Mouse (Mus musculus) lung, embryonic 14.5 days (tissue): ENCODE data around the gene Arid5b. TPM values are rescaled to one million over a fixed set of nuclear protein-coding genes. Genes with fewer than 3 reads are reported as not detected.
A peak's percentile ranks its signal among the peaks of the same experiment; 100 is the strongest.

Experiments used
- ATAC-seq: fragments of 200-750 bp; cut with Nextera tagmentation; 2 replicates; pipeline ENCODE4 v1.8.0; 2017; ENCODE audit warnings: mild to moderate bottlenecking, moderate TSS enrichment, moderate library complexity; ENCODE audit not compliant: insufficient read depth
- DNase-seq: peaks from one replicate; pipeline ENCODE4 v3.0.0-alpha.2; 2015
- H3K27ac ChIP-seq: fragments of 300-500 bp; sonication (generic); 2 replicates; pipeline ENCODE4 v1.5.1; 2014; ENCODE audit warnings: low read depth, mild to moderate bottlenecking, moderate library complexity
- H3K27me3 ChIP-seq: fragments of 300-500 bp; sonication (generic); 2 replicates; pipeline ENCODE4 v1.6.1; 2014; ENCODE audit warnings: low read length, control low read depth; ENCODE audit not compliant: insufficient read depth
- H3K36me3 ChIP-seq: fragments of 300-500 bp; sonication (generic); 2 replicates; pipeline ENCODE4 v1.6.1; 2014; ENCODE audit warnings: control low read depth; ENCODE audit not compliant: insufficient read depth
- H3K4me1 ChIP-seq: fragments of 300-500 bp; sonication (generic); 2 replicates; pipeline ENCODE4 v1.6.1; 2014; ENCODE audit warnings: antibody characterized with exemption, control low read depth; ENCODE audit not compliant: insufficient read depth
- H3K4me2 ChIP-seq: fragments of 300-500 bp; sonication (generic); 2 replicates; pipeline ENCODE4 v1.6.1; 2014; ENCODE audit warnings: mild to moderate bottlenecking
- H3K4me3 ChIP-seq: fragments of 300-500 bp; sonication (generic); 2 replicates; pipeline ENCODE4 v1.5.1; 2014; ENCODE audit warnings: low read depth, low read length
- H3K9ac ChIP-seq: fragments of 300-500 bp; sonication (generic); 2 replicates; pipeline ENCODE4 v1.6.1; 2014
- H3K9me3 ChIP-seq: fragments of 300-500 bp; sonication (generic); 2 replicates; pipeline ENCODE4 v1.6.1; 2016; ENCODE audit warnings: low read depth, low read length, control low read depth
- CTCF ChIP-seq: IDR thresholded peaks from 2 replicates; pipeline ENCODE4 v1.5.1; 2016; ENCODE audit warnings: antibody characterized with exemption, low read depth
- WGBS: fragments of 180-500 bp; shearing (Covaris S2); extraction: QIAGEN DNeasy Blood & Tissue Kit; methylation state at CpG from one replicate; pipeline ENCODE4 v1.1.7; 2014; 5-methylcytosine and 5-hydroxymethylcytosine counted together
- polyA plus RNA-seq: library from polyadenylated mRNA; unstranded; fragments of >200 nt; fragmentation: Nextera tagmentation; extraction: Ambion mirVana; gene quantifications from 2 replicates; pipeline ENCODE4 v1.2.1, GENCODE M21; 2014

Gene Arid5b
- polyA plus RNA-seq, 1 experiment from 2014 or later = 41.2 TPM

DNA sequence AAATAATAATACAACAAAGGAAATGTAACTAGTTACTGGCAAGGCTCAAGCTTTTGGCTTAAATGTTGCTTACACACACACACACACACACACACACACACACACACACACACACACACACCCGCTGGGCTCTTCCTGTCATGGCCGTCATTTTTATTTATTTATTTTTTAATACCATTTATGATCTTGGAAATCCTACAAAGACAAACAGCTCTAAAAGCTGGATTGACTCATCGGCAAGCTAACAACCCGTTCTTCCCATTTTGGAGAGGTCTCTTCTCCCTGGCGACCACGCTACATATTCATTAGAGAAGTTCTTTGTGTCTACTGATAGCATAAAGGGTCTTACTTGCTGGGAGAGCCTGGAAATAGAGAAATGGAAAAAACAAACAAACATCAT lies 138.2 kb downstream of the Arid5b start:
- Histone ChIP-seq H3K4me1 (peaks cover 14% of the 10 kb centered on the region; the same call in 1 of the 2 replicates), H3K36me3 (no peaks in the 10 kb centered on the region), H3K27me3 (no peaks in the 10 kb centered on the region), H3K9ac (no peak overlapping the region), H3K4me2 (no peak overlapping the region), H3K9me3 (no peaks in the 10 kb centered on the region), H3K27ac (no peak overlapping the region), H3K4me3 (no peak overlapping the region)
- 54% methylated on average over 6 of the region's 6 CpGs for WGBS
- DNase-seq (peak; percentile 39), ATAC-seq (no peak)
- TF ChIP-seq CTCF = no peak

DNA sequence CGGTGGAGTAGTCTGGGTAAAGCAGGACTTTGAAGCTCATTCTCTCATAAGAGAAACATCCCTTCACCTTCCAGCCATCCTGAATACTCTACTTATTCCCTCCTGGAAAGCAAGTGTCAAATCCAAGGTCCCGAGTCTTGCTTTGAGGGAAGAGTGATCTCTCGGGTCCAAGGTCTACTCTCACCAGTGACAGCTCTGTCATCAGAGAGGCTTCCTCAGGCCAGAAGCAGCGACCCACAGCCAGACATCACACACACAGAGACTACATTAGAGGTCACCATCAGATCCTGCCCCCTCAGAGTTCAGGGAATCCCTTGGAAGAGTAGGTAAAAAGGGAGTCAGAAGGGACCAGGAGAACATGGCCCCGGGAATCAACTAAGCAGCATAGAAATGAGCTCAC lies 140.4 kb downstream of the Arid5b start:
- DNase-seq (no peak), ATAC-seq (no peak)
- peaks cover 26% of the 10 kb centered on the region for H3K4me1 ChIP-seq
- no peaks in the 10 kb centered on the region for H3K27me3 ChIP-seq
- no peak overlapping the region for H3K4me2 ChIP-seq
- H3K9ac ChIP-seq = no peak overlapping the region
- H3K4me3 ChIP-seq = no peak overlapping the region
- no peak overlapping the region for H3K27ac ChIP-seq
- no peaks in the 10 kb centered on the region for H3K9me3 ChIP-seq
- 85% methylated on average over 5 of the region's 5 CpGs for WGBS
- peaks cover 10% of the 10 kb centered on the region for H3K36me3 ChIP-seq
- TF ChIP-seq CTCF = no peak

- 63% methylated on average over 11 of the region's 11 CpGs for WGBS
- peak overlapping the region; percentile 71 for H3K4me2 ChIP-seq
These were observed 141.2 kb downstream of the Arid5b start for GRCm38 (mm10) chr10:68137151-68137833.

GRCm38 (mm10) chr10:68136480-68137083 lies 142.0 kb downstream of the Arid5b start:
- Histone ChIP-seq H3K9me3 (no peaks in the 10 kb centered on the region), H3K4me1 (peaks cover 26% of the 10 kb centered on the region), H3K9ac (peak overlapping the region; percentile 65), H3K27me3 (no peaks in the 10 kb centered on the region), H3K4me2 (peak overlapping the region; percentile 71), H3K4me3 (peak overlapping the region; percentile 52), H3K27ac (peak overlapping the region; percentile 94), H3K36me3 (peaks cover 25% of the 10 kb centered on the region)
- no peak; the same call in 1 of the 2 replicates for TF ChIP-seq CTCF
- 1% methylated on average over 18 of the region's 18 CpGs for WGBS
- peak; percentile 93 for DNase-seq
- peak; percentile 96 for ATAC-seq

More at GRCm38 (mm10) chr10:68137151-68137833, 141.2 kb downstream of the Arid5b start:
- Histone ChIP-seq H3K27me3 (no peaks in the 10 kb centered on the region), H3K9me3 (no peaks in the 10 kb centered on the region), H3K4me3 (no peak overlapping the region), H3K36me3 (peaks cover 18% of the 10 kb centered on the region), H3K27ac (peak overlapping the region; percentile 94), H3K4me1 (peaks cover 26% of the 10 kb centered on the region), H3K9ac (no peak overlapping the region)
- no peak for TF ChIP-seq CTCF
- ATAC-seq = no peak
- DNase-seq = peak; percentile 15

DNA sequence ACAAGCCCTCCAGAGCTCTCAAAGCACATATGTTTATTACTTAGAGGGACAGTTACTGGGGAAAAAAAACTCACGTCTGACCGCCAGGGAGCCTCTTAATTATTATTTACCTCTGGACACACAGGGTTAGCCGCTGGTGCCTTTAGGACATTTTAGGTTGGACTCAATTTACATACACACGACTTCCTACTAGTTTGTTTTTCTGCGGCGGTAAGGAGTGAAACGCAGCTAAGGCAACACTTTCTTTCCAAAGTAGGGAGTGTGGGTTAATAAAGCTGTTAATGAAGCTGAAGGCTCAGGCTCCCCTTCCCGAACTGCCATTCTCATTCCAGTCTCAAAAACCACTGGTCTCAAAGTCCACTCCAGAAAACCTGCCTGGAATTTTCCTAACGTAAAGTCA lies 142.5 kb downstream of the Arid5b start:
- H3K27me3 ChIP-seq = no peaks in the 10 kb centered on the region
- ATAC-seq (no peak), DNase-seq (peak; percentile 35)
- WGBS = 2% methylated on average over 9 of the region's 9 CpGs
- H3K4me3 ChIP-seq = peak overlapping the region; percentile 52
- peaks cover 26% of the 10 kb centered on the region for H3K4me1 ChIP-seq
- H3K36me3 ChIP-seq = peaks cover 30% of the 10 kb centered on the region
- no peak for TF ChIP-seq CTCF
- H3K9ac ChIP-seq = peak overlapping the region; percentile 65
- H3K4me2 ChIP-seq = peak overlapping the region; percentile 71
- peak overlapping the region; percentile 94 for H3K27ac ChIP-seq
- no peaks in the 10 kb centered on the region for H3K9me3 ChIP-seq

DNA sequence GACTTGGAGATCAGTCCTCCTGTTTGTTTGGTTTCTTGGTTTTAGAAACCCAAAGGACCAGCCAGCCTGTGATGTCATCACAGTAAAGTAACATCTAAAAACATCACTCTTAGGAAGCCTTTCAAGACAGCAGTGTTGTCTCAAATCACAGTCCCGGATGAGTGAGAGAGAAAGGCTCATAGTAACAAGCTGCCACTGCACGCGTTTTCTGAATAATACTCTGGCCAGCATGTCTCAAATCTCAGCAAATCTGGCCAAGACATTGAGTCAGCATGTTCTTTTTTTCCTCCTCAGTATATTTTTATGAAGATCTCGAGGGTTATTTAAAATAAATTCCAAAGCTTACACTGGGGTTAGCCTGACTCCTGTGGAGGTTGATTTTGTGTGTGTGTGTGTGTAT lies 143.1 kb downstream of the Arid5b start:
- 14% methylated on average over 4 of the region's 4 CpGs for WGBS
- TF ChIP-seq CTCF = no peak
- peaks cover 28% of the 10 kb centered on the region for H3K4me1 ChIP-seq
- peak; percentile 64 for ATAC-seq
- DNase-seq = peak; percentile 94
- H3K4me3 ChIP-seq = peak overlapping the region; percentile 52
- H3K9me3 ChIP-seq = no peaks in the 10 kb centered on the region
- no peaks in the 10 kb centered on the region for H3K27me3 ChIP-seq
- peak overlapping the region; percentile 65; the same call in 1 of the 2 replicates for H3K9ac ChIP-seq
- H3K4me2 ChIP-seq = peak overlapping the region; percentile 71
- peaks cover 35% of the 10 kb centered on the region for H3K36me3 ChIP-seq
- H3K27ac ChIP-seq = peak overlapping the region; percentile 94

DNA sequence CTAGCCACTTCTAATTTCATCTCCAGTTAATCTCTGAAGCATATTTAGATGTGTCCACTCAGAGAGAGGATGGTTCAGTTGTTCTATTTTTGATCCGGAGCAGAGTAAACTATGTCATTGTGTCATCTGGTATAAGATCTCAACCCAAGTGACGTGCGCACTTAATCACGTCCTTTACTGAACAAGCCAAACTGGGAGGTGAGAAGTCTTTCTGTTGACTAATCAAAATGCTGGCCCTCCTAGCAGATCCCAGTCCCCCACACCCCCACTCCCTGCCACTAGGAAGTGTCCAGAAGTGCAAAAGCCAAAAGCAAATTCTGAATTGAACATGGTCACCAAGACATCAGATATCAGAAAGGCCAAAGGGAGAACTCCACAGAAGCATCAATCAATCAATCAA lies 144.0 kb downstream of the Arid5b start:
- DNase-seq (peak; percentile 31), ATAC-seq (no peak)
- no peak for TF ChIP-seq CTCF
- H3K4me3 ChIP-seq = peak overlapping the region; percentile 52
- 50% methylated on average over 4 of the region's 4 CpGs for whole genome bisulfite sequencing
- no peaks in the 10 kb centered on the region for H3K9me3 ChIP-seq
- H3K9ac ChIP-seq = peak overlapping the region; percentile 32; the same call in 1 of the 2 replicates
- peaks cover 40% of the 10 kb centered on the region for H3K36me3 ChIP-seq
- H3K27me3 ChIP-seq = no peaks in the 10 kb centered on the region
- peaks cover 32% of the 10 kb centered on the region for H3K4me1 ChIP-seq
- H3K27ac ChIP-seq = peak overlapping the region; percentile 67
- peak overlapping the region; percentile 71 for H3K4me2 ChIP-seq
